Mouse (Mus musculus): Measurements from ENCODE around the gene Lipa.

GRCm38 (mm10) chr19:34571080-34571479 is 43.8 kb upstream of the Lipa start:
- TF ChIP-seq CTCF (IDR thresholded peaks at IDR 0.05; ENCODE audit: insufficient read depth, low read depth, low read length) (no peak), POLR2A (IDR thresholded peaks at IDR 0.05; ENCODE audit: insufficient read depth, low read depth, low read length) (no peak)

Data from olfactory bulb, adult 2 months (tissue).